Mouse (Mus musculus): Measurements from ENCODE around the gene Rgs2. TPM values are rescaled to one million over a fixed set of nuclear protein-coding genes. Genes with fewer than 3 reads are reported as not detected.

Gene Rgs2
- polyA plus RNA-seq, 1 experiment from 2014 or later, result 78.2 TPM

- no peak overlapping the region for H3K4me2 ChIP-seq (replicated peaks; ENCODE audit: low read depth, low read length)
- DNase-seq (ENCODE audit: low spot score), result no peak
- 88% methylated on average over 2 of the region's 2 CpGs for WGBS
- ATAC-seq (ENCODE audit: low FRiP score), result no peak
- H3K9ac ChIP-seq (ENCODE audit: low read depth, low read length), result no peak overlapping the region
- H3K4me3 ChIP-seq (ENCODE audit: low read depth, low read length), result no peak overlapping the region
- H3K4me1 ChIP-seq (replicated peaks; ENCODE audit: control insufficient read depth, insufficient read depth, low read length), result no peaks in the 10 kb centered on the region
- H3K27me3 ChIP-seq (ENCODE audit: control insufficient read depth, insufficient read depth, low read length), result no peaks in the 10 kb centered on the region
- no peak overlapping the region for H3K27ac ChIP-seq (ENCODE audit: low read depth, low read length)
- H3K36me3 ChIP-seq (ENCODE audit: control insufficient read depth, insufficient read depth, low read length), result no peaks in the 10 kb centered on the region
- no peaks in the 10 kb centered on the region for H3K9me3 ChIP-seq (ENCODE audit: control insufficient read depth, low read length)
Measured at GRCm38 (mm10) chr1:143992528-143992927, 11.4 kb downstream of the Rgs2 start.

- 62% methylated on average over 5 of the region's 5 CpGs for WGBS
- H3K27me3 ChIP-seq (ENCODE audit: control insufficient read depth, insufficient read depth, low read length), result no peaks in the 10 kb centered on the region
- peak; percentile 57; the same call in 1 of the 2 replicates for ATAC-seq (ENCODE audit: low FRiP score)
- no peaks in the 10 kb centered on the region for H3K4me1 ChIP-seq (replicated peaks; ENCODE audit: control insufficient read depth, insufficient read depth, low read length)
- H3K27ac ChIP-seq (ENCODE audit: low read depth, low read length), result no peak overlapping the region
- no peak overlapping the region for H3K4me2 ChIP-seq (replicated peaks; ENCODE audit: low read depth, low read length)
- H3K9ac ChIP-seq (ENCODE audit: low read depth, low read length), result no peak overlapping the region
- no peak overlapping the region for H3K4me3 ChIP-seq (ENCODE audit: low read depth, low read length)
- DNase-seq (ENCODE audit: low spot score), result no peak
- H3K9me3 ChIP-seq (ENCODE audit: control insufficient read depth, low read length), result no peaks in the 10 kb centered on the region
- no peaks in the 10 kb centered on the region for H3K36me3 ChIP-seq (ENCODE audit: control insufficient read depth, insufficient read depth, low read length)
Measured at GRCm38 (mm10) chr1:143990263-143990662, 13.7 kb downstream of the Rgs2 start.

DNA sequence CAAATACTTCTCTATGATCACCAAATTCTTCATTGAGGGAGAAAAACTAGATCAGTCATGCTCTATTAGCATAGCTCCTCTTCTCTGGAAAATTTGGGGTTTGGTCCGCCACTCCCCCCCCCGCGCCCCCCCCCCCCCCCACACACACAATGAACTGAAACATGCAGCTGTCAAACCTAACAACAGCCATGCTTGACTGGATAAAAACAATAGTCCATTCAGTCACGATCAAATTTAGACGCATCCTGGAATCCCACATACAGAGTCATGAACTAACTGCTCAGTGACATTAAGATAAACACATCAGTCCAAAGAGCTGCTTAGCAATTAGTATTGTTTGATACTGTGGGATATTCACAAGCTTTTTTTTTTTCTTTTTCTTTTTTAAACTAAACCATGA is 14.2 kb downstream of the Rgs2 start:
- H3K27ac ChIP-seq (ENCODE audit: low read depth, low read length), result no peak overlapping the region
- H3K9ac ChIP-seq (ENCODE audit: low read depth, low read length), result no peak overlapping the region
- WGBS, result 16% methylated on average over 4 of the region's 5 CpGs
- H3K4me1 ChIP-seq (replicated peaks; ENCODE audit: control insufficient read depth, insufficient read depth, low read length), result no peaks in the 10 kb centered on the region
- no peaks in the 10 kb centered on the region for H3K36me3 ChIP-seq (ENCODE audit: control insufficient read depth, insufficient read depth, low read length)
- ATAC-seq (ENCODE audit: low FRiP score) (peak; percentile 84), DNase-seq (ENCODE audit: low spot score) (peak; percentile 33)
- no peaks in the 10 kb centered on the region for H3K9me3 ChIP-seq (ENCODE audit: control insufficient read depth, low read length)
- H3K4me2 ChIP-seq (replicated peaks; ENCODE audit: low read depth, low read length), result no peak overlapping the region
- no peaks in the 10 kb centered on the region for H3K27me3 ChIP-seq (ENCODE audit: control insufficient read depth, insufficient read depth, low read length)
- no peak overlapping the region for H3K4me3 ChIP-seq (ENCODE audit: low read depth, low read length)

DNA sequence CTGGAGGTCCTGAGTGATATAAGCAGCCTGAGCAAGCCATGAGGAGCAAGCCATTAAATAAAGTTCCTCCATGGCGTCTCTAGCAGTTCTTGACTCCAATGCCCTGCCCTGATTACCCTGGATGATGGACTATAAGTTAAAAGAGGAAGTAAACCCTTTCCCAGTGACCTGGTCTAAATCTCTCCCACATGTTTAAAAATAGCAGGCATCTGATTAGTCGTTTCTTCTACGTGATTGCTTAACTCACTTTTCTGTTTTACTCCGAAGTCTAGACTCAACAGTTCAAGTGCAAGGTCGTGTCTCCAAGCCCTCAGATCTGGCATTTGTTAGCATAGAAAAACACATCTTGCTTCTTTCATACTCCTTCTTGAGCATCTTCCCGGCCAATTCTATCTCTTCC is 15.2 kb downstream of the Rgs2 start:
- DNase-seq (ENCODE audit: low spot score) (no peak), ATAC-seq (ENCODE audit: low FRiP score) (no peak)
- Histone ChIP-seq H3K9me3 (ENCODE audit: control insufficient read depth, low read length) (no peaks in the 10 kb centered on the region), H3K36me3 (ENCODE audit: control insufficient read depth, insufficient read depth, low read length) (no peaks in the 10 kb centered on the region), H3K4me1 (replicated peaks; ENCODE audit: control insufficient read depth, insufficient read depth, low read length) (no peaks in the 10 kb centered on the region), H3K27me3 (ENCODE audit: control insufficient read depth, insufficient read depth, low read length) (no peaks in the 10 kb centered on the region), H3K4me2 (replicated peaks; ENCODE audit: low read depth, low read length) (no peak overlapping the region), H3K27ac (ENCODE audit: low read depth, low read length) (no peak overlapping the region), H3K9ac (ENCODE audit: low read depth, low read length) (no peak overlapping the region), H3K4me3 (ENCODE audit: low read depth, low read length) (no peak overlapping the region)
- 71% methylated on average over 6 of the region's 6 CpGs for WGBS

DNA sequence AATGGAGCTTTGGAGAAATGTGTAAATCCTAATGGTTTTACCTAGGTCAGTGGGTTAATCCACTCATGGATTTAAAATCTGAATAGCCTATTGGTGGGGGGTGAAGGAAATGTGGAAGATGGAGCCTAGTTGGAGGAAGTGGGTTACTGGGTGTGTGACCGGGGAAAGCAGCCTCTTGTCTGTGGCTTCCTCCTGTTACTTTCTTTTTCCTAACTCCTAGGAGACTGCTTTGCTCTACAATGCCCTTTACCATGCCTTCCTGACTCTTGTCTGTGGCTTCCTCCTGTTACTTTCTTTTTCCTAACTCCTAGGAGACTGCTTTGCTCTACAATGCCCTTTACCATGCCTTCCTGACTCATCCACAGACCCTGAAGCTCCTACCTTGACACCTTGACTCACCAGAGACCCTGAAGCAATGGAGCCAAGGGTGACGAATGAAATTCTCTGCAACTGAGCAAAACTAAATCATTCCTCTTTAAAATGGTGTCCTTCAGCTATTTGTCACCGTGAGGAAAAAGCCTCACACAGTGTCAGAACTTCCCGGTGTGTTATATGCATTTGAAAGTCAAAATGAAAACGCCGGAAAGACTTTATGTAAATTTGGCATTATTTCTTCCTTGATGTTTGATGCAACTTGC is 18.9 kb downstream of the Rgs2 start:
- Histone ChIP-seq H3K9me3 (ENCODE audit: control insufficient read depth, low read length) (no peaks in the 10 kb centered on the region), H3K4me1 (replicated peaks; ENCODE audit: control insufficient read depth, insufficient read depth, low read length) (no peaks in the 10 kb centered on the region), H3K27me3 (ENCODE audit: control insufficient read depth, insufficient read depth, low read length) (no peaks in the 10 kb centered on the region), H3K9ac (ENCODE audit: low read depth, low read length) (no peak overlapping the region), H3K4me3 (ENCODE audit: low read depth, low read length) (no peak overlapping the region), H3K36me3 (ENCODE audit: control insufficient read depth, insufficient read depth, low read length) (no peaks in the 10 kb centered on the region), H3K27ac (ENCODE audit: low read depth, low read length) (no peak overlapping the region), H3K4me2 (replicated peaks; ENCODE audit: low read depth, low read length) (no peak overlapping the region)
- WGBS, result 88% methylated on average over 6 of the region's 6 CpGs
- DNase-seq (ENCODE audit: low spot score), result no peak
- ATAC-seq (ENCODE audit: low FRiP score), result no peak

DNA sequence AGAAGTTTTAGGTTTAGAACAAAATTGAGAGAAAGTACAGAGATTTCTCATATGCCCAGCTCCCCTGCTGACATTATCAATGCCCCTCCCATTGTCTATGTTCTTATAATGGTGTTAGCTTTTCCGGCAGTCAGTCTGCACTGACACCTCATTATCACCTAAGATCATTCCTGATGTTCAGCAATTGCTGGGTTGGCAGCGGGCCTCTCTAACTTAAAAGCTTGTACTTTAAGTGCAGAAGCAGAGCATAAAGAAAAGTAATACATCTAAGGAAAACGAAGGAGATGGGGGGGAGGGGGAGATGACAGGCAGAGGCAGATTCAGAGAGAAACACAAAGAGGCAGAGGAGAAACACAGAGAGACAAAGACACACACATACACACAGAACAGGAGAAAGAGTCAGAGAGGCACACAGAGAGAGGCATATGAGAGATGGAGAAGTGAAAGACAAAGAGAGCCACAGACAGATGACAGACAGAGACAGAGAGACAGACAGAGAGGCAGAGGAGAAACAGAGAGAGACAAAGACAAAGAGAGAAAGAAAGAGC is 21.1 kb downstream of the Rgs2 start:
- 38% methylated on average over 3 of the region's 3 CpGs for WGBS
- Histone ChIP-seq H3K4me3 (ENCODE audit: low read depth, low read length) (no peak overlapping the region), H3K36me3 (ENCODE audit: control insufficient read depth, insufficient read depth, low read length) (no peaks in the 10 kb centered on the region), H3K9ac (ENCODE audit: low read depth, low read length) (no peak overlapping the region), H3K27ac (ENCODE audit: low read depth, low read length) (no peak overlapping the region), H3K27me3 (ENCODE audit: control insufficient read depth, insufficient read depth, low read length) (no peaks in the 10 kb centered on the region), H3K9me3 (ENCODE audit: control insufficient read depth, low read length) (no peaks in the 10 kb centered on the region), H3K4me1 (replicated peaks; ENCODE audit: control insufficient read depth, insufficient read depth, low read length) (no peaks in the 10 kb centered on the region), H3K4me2 (replicated peaks; ENCODE audit: low read depth, low read length) (no peak overlapping the region)
- no peak for ATAC-seq (ENCODE audit: low FRiP score)
- no peak for DNase-seq (ENCODE audit: low spot score)

DNA sequence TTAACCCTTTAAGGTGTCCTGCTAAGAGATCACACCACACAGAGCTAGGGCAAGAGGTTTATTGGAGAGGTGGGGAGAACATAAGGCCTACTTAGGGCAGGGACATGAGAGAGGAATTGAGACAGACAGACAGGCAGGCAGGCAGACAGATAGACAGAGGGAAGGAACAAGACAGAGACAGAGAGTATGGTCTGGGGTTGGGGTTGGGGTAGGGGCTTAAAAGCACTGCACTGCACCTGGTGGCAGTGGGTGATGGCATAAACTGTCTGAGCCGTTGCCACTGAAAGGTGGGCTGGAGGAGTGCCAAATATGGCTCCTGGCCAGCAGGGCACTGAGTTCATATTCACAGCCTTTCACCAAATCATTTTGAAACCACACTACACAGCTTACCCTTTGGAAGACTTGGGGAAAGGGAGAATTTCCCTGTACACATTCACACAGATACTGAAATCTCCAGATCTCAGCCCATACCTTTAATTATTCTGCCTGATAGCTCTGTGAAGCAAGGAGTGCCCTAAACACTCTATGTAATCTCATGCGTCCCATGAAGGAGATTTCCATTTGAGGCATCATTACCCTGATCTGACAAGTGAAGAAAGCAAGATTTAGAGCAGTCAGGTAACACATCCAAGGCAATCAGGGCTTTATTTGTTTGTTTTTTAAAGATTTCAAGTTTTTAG is 21.7 kb downstream of the Rgs2 start:
- Histone ChIP-seq H3K27me3 (ENCODE audit: control insufficient read depth, insufficient read depth, low read length) (no peaks in the 10 kb centered on the region), H3K36me3 (ENCODE audit: control insufficient read depth, insufficient read depth, low read length) (no peaks in the 10 kb centered on the region), H3K9ac (ENCODE audit: low read depth, low read length) (no peak overlapping the region), H3K4me2 (replicated peaks; ENCODE audit: low read depth, low read length) (no peak overlapping the region), H3K9me3 (ENCODE audit: control insufficient read depth, low read length) (no peaks in the 10 kb centered on the region), H3K4me1 (replicated peaks; ENCODE audit: control insufficient read depth, insufficient read depth, low read length) (no peaks in the 10 kb centered on the region), H3K27ac (ENCODE audit: low read depth, low read length) (no peak overlapping the region), H3K4me3 (ENCODE audit: low read depth, low read length) (no peak overlapping the region)
- 77% methylated on average over 2 of the region's 2 CpGs for WGBS
- DNase-seq (ENCODE audit: low spot score) (no peak), ATAC-seq (ENCODE audit: low FRiP score) (no peak)

GRCm38 (mm10) chr1:143980811-143981210 is 23.1 kb downstream of the Rgs2 start:
- Histone ChIP-seq H3K27ac (ENCODE audit: low read depth, low read length) (no peak overlapping the region), H3K9ac (ENCODE audit: low read depth, low read length) (no peak overlapping the region), H3K4me2 (replicated peaks; ENCODE audit: low read depth, low read length) (no peak overlapping the region), H3K9me3 (ENCODE audit: control insufficient read depth, low read length) (no peaks in the 10 kb centered on the region), H3K4me1 (replicated peaks; ENCODE audit: control insufficient read depth, insufficient read depth, low read length) (no peaks in the 10 kb centered on the region), H3K27me3 (ENCODE audit: control insufficient read depth, insufficient read depth, low read length) (no peaks in the 10 kb centered on the region), H3K4me3 (ENCODE audit: low read depth, low read length) (no peak overlapping the region), H3K36me3 (ENCODE audit: control insufficient read depth, insufficient read depth, low read length) (no peaks in the 10 kb centered on the region)
- ATAC-seq (ENCODE audit: low FRiP score) (no peak), DNase-seq (ENCODE audit: low spot score) (no peak)

- Histone ChIP-seq H3K27ac (ENCODE audit: low read depth, low read length) (no peak overlapping the region), H3K4me2 (replicated peaks; ENCODE audit: low read depth, low read length) (no peak overlapping the region), H3K4me3 (ENCODE audit: low read depth, low read length) (no peak overlapping the region), H3K9ac (ENCODE audit: low read depth, low read length) (no peak overlapping the region), H3K4me1 (replicated peaks; ENCODE audit: control insufficient read depth, insufficient read depth, low read length) (no peaks in the 10 kb centered on the region), H3K9me3 (ENCODE audit: control insufficient read depth, low read length) (no peaks in the 10 kb centered on the region), H3K36me3 (ENCODE audit: control insufficient read depth, insufficient read depth, low read length) (no peaks in the 10 kb centered on the region), H3K27me3 (ENCODE audit: control insufficient read depth, insufficient read depth, low read length) (no peaks in the 10 kb centered on the region)
- 93% methylated on average over 2 of the region's 2 CpGs for WGBS
- ATAC-seq (ENCODE audit: low FRiP score), result no peak
- no peak for DNase-seq (ENCODE audit: low spot score)
Measured at GRCm38 (mm10) chr1:143974637-143975036, 29.3 kb downstream of the Rgs2 start.
